Mouse (Mus musculus): ENCODE measurements around the gene Cdc34. TPM values are rescaled to one million over a fixed set of nuclear protein-coding genes. Genes with fewer than 3 reads are reported as not detected.

Cdc34 gene
- polyA plus RNA-seq, 3 experiments from 2014 or later = 13.9 to 26.7 (median 20.5) TPM

DNA sequence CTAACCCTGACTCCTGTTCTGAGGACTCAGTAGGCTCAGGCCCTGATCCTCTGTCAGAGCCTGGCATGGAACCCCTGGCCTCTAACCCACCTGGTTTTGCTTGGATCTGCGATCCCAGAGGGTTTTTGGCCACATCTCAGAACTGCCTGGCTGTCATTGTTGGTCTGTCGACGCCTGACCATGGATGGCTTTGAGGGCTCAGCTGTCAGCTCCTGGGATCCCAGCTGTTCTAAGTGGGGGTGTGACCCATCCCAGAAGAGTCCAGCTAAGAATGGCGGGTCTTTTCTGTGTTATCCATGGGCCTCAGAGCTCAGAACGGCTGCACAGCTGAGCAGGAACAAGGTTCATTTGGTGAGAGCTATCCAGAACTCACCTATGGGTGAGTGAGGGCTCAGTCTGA is 39.1 kb downstream of the Cdc34 start:
- ATAC-seq = no peak

DNA sequence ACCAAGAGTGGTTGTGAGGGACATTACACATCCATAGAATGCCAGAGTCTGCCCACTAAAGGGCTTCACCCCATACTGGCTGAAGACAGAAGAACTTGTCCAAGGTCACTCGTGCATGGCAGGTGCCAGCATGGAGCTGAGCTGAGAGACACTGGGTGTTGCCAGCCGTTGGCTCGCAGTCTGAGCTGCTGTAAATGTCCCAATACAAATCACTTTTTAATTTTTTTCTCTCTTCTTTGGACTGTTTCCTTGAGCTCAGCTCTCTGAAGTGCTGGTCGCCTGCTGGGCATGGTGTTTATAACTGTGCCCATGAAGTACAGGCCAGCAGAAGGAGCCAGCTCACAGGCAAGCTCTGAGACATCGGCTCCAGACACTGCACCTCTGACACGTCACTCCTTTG is 41.1 kb downstream of the Cdc34 start:
- ATAC-seq = no peak

DNA sequence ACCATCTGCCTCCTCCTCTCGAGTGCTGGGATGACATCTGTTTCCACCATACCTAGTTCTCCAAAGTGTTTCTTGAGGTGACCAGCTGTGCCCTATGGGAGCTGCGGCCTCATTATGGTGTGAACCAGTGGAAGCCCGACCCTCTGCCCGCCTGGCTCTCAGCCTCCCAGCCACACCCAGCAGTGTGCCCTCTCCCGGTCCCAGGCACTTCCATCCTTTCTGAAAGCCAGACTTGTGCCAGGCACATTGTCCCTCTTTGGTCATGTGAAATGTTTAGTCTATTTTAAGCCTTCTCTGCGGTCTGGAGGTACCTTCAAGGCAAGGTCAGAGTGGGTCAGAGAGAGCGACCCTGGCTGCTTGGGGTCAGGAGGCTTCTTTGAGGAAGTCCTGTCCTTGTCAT is 41.7 kb downstream of the Cdc34 start:
- ATAC-seq = no peak

DNA sequence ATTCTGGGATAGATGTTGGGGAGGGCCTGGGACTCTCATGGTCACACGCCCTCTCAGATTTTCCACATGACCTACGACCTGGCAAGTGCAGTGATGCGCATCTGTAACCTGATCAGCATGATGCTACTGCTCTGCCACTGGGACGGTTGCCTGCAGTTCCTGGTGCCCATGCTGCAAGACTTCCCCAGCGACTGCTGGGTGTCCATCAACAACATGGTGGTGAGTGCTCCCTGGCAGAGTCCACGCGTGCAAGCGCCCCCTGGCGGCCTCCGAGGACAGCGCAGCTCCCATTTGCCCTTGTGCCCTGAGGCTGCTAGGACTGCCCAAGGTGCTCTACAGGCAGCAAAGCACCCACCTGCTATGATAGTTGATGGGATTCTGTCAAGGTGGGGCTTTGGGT is 44.1 kb downstream of the Cdc34 start:
- ATAC-seq = no peak

DNA sequence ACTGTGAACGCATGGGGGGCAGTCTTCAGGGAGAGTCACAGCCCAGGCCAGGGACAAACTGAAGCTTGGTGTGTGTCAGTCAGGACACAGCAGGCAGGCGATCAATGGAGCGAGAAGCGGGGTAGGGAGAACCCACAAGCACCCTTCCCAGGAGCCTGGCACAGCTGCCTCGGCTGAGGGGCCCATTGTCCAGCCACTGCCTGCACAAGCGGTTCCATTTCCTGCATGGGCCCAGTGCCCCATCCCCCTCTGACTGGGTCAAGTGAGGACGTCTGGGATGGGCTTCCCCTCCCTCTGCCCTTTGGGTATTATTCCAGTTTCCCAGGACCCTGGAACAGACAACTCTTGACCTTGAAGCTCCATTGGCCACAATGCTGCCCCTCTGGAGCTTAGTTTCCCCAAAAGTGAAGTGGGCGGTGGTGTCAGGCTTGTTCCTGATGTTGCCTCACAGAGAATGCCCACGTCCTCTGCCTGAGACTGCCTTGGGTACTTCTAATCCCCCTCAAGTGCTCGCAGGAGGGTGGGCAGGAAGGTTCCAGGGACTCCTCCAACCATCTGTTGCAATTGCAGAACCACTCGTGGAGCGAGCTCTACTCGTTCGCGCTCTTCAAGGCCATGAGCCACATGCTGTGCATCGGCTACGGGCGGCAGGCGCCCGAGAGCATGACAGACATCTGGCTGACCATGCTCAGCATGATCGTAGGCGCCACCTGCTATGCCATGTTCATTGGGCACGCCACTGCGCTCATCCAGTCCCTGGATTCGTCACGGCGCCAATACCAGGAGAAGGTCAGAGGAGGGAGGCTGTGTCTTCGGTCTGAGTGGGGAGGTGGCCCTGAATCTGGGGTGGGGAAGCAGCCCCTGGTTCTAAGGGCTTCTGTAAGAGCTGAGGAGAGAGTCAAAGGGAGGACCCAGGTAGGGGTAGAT is 46.6 kb downstream of the Cdc34 start:
- ATAC-seq = no peak

DNA sequence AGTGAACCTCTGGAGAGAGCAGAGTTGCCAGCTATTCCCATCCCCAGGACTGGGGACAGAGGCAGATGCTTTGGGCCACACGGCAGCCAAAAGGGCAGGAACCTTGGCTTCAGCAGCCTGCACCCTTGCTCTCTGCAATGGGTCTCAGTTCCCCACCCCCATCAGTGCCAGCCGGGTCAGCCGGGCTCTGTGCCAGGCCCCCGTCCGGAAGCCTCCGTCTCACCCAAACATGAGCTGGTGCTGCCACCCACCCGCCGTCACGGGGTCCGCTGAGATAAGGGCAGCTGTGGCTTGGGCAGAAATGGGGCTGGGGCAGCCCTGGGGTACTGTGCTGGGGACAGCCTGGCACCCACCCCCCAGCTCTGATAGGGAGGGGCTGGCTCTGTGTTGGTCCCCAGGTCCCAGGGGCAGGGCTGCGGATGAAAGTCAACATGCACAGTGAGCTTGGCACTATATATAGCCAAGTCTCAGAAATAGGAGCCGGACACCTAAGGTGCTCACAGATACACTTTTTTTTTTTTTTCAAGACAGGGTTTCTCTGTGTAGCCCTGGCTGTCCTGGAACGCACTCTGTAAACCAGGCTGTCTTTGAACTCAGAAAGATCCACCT is 47.5 kb downstream of the Cdc34 start:
- no peak for ATAC-seq

DNA sequence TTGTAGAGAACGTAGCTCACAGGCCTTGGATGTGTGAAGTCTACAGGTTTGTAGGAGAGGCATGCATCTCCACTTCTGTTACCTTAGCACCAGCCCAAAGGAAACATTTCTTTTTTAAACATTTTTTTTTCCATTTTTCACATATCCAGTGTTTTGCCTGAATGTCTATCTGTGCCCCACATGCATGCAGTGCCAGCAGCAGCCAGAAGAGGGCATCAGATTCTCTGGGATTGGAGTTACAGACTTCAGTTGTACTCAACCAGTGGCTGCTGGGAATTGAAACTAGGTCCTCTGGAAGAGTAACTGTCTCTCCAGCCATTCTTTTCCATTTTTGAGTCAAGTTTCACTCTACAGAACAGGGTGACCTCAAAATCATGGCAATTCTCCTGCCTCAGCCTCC is 50.5 kb downstream of the Cdc34 start:
- no peak for ATAC-seq

DNA sequence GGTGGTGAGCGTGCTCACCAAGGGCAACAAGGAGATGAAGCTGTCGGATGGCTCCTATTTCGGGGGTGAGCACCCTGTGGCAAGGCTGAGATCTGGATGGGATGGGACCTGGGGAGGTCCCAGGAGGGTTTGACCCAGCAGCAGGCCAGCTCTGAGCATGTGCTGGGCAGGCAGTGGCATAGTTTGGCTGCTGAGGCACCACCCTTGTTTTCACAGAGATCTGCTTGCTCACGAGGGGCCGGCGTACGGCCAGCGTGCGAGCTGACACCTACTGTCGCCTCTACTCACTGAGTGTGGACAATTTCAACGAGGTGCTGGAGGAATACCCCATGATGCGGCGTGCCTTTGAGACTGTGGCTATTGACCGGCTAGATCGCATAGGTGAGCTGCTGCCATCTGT is 51.9 kb downstream of the Cdc34 start:
- no peak for ATAC-seq

DNA sequence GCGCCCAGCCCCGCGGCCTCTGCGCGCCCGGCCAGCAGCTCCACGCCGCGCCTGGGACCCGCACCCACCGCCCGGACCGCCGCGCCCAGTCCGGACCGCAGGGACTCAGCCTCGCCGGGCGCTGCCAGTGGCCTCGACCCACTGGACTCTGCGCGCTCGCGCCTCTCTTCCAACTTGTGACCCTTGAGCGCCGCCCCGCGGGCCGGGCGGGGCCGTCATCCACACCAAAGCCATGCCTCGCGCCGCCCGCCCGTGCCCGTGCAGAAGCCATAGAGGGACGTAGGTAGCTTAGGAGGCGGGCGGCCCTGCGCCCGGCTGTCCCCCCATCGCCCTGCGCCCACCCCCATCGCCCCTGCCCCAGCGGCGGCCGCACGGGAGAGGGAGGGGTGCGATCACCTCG is 53.4 kb downstream of the Cdc34 start:
- ATAC-seq = no peak

DNA sequence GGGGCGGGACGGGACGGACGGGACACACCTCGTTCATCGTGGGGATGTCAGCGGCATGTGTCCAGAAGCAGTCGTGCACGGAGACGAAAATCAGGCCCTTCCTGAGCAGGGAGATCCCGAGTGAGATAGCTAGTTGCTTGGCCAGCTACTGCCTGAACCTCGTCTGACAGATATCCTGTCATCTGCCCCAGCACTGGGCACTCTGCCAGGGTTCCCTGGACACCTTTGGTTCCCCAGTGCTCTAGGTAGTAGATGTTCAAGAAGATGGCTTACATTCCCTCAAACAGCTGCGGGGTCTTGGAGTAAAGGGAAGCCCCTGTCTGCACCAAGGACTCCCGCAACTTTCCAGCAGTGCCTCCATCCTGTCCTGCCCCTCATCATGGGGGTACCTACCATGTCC is 54.7 kb downstream of the Cdc34 start:
- no peak for ATAC-seq

Other genes with a start within 250 kb of the Cdc34 start
- not detected for gene Vmn2r83, start 213.5 kb upstream of the Cdc34 start, polyA plus RNA-seq (2017; shearing (Covaris generic))
- gene Plpp2, start 148.4 kb upstream of the Cdc34 start, polyA plus RNA-seq (2017; shearing (Covaris generic)) = 1 to 10 TPM; 2.4 to 5.8 (median 2.9) TPM
- 10 to 100 TPM; 11.6 to 15.0 (median 13.1) TPM for gene Mier2, start 127.0 kb upstream of the Cdc34 start, polyA plus RNA-seq (2017; shearing (Covaris generic))
- gene Theg, start 94.9 kb upstream of the Cdc34 start, polyA plus RNA-seq (2017; shearing (Covaris generic)) = not detected
- gene C2cd4c, start 68.2 kb upstream of the Cdc34 start, polyA plus RNA-seq (2017; shearing (Covaris generic)) = not detected
- gene Shc2, start 44.3 kb upstream of the Cdc34 start, polyA plus RNA-seq (2017; shearing (Covaris generic)) = not detected
- not detected for gene Odf3l2, start 36.5 kb upstream of the Cdc34 start, polyA plus RNA-seq (2017; shearing (Covaris generic))
- gene Madcam1, start 17.6 kb upstream of the Cdc34 start, polyA plus RNA-seq (2017; shearing (Covaris generic)) = not detected
- gene Tpgs1, start 12.8 kb upstream of the Cdc34 start, polyA plus RNA-seq (2017; shearing (Covaris generic)) = 10 to 100 TPM; 15.9 to 25.7 (median 17.5) TPM
- 1 to 10 TPM in 1 of 3 experiments, under 1 TPM in 2; 0.62 to 3.2 (median 0.94) TPM for gene Gzmm, start 6.8 kb downstream of the Cdc34 start, polyA plus RNA-seq (2017; shearing (Covaris generic))
- 100 to 1,000 TPM; 116 to 152 (median 121) TPM for gene Bsg, start 22.3 kb downstream of the Cdc34 start, polyA plus RNA-seq (2017; shearing (Covaris generic))
- gene Hcn2, start 34.4 kb downstream of the Cdc34 start, polyA plus RNA-seq (2017; shearing (Covaris generic)) = not detected
- 10 to 100 TPM; 10.6 to 19.2 (median 17.1) TPM for gene Polrmt, start 64.4 kb downstream of the Cdc34 start, polyA plus RNA-seq (2017; shearing (Covaris generic))
- gene Fgf22, start 72.9 kb downstream of the Cdc34 start, polyA plus RNA-seq (2017; shearing (Covaris generic)) = under 1 TPM in 1 of 3 experiments, not detected in 2; 0.24 TPM
- gene Rnf126, start 84.8 kb downstream of the Cdc34 start, polyA plus RNA-seq (2017; shearing (Covaris generic)) = 1 to 10 TPM; 2.1 to 2.8 (median 2.7) TPM
- 1 to 10 TPM in 1 of 3 experiments, under 1 TPM in 1, not detected in 1; 0.21 to 1.2 TPM for gene Fstl3, start 95.1 kb downstream of the Cdc34 start, polyA plus RNA-seq (2017; shearing (Covaris generic))
- 1 to 10 TPM in 1 of 3 experiments, under 1 TPM in 1, not detected in 1; 0.57 to 1.1 TPM for gene Prss57, start 108.8 kb downstream of the Cdc34 start, polyA plus RNA-seq (2017; shearing (Covaris generic))
- under 1 TPM in 1 of 3 experiments, not detected in 2; 0.43 TPM for gene Palm, start 111.4 kb downstream of the Cdc34 start, polyA plus RNA-seq (2017; shearing (Covaris generic))
- not detected for gene Misp, start 138.8 kb downstream of the Cdc34 start, polyA plus RNA-seq (2017; shearing (Covaris generic))
- gene Ptbp1, start 172.2 kb downstream of the Cdc34 start, polyA plus RNA-seq (2017; shearing (Covaris generic)) = 100 to 1,000 TPM in 2 of 3 experiments, 10 to 100 TPM in 1; 97.4 to 169 (median 149) TPM
- gene Prtn3, start 192.3 kb downstream of the Cdc34 start, polyA plus RNA-seq (2017; shearing (Covaris generic)) = not detected
- gene Plppr3, start 192.4 kb downstream of the Cdc34 start, polyA plus RNA-seq (2017; shearing (Covaris generic)) = 1 to 10 TPM; 1.6 to 3.3 (median 2.2) TPM
- not detected for gene Elane, start 204.1 kb downstream of the Cdc34 start, polyA plus RNA-seq (2017; shearing (Covaris generic))
- not detected for gene Cfd, start 208.7 kb downstream of the Cdc34 start, polyA plus RNA-seq (2017; shearing (Covaris generic))
- gene Med16, start 226.7 kb downstream of the Cdc34 start, polyA plus RNA-seq (2017; shearing (Covaris generic)) = 1 to 10 TPM; 5.7 to 7.9 (median 7.1) TPM
- 1 to 10 TPM in 1 of 3 experiments, not detected in 2; 5.5 TPM for gene Gm26602, start 228.7 kb downstream of the Cdc34 start, polyA plus RNA-seq (2017; shearing (Covaris generic))
- gene Kiss1r, start 234.8 kb downstream of the Cdc34 start, polyA plus RNA-seq (2017; shearing (Covaris generic)) = not detected
- 100 to 1,000 TPM in 1 of 3 experiments, 10 to 100 TPM in 2; 96.5 to 106 (median 96.9) TPM for gene R3hdm4, start 239.0 kb downstream of the Cdc34 start, polyA plus RNA-seq (2017; shearing (Covaris generic))
- 1 to 10 TPM; 2.1 to 3.5 (median 2.4) TPM for gene Arid3a, start 244.8 kb downstream of the Cdc34 start, polyA plus RNA-seq (2017; shearing (Covaris generic))